20 mouse cellular contexts compared by ENCODE assay signal in the genomic region with DNA sequence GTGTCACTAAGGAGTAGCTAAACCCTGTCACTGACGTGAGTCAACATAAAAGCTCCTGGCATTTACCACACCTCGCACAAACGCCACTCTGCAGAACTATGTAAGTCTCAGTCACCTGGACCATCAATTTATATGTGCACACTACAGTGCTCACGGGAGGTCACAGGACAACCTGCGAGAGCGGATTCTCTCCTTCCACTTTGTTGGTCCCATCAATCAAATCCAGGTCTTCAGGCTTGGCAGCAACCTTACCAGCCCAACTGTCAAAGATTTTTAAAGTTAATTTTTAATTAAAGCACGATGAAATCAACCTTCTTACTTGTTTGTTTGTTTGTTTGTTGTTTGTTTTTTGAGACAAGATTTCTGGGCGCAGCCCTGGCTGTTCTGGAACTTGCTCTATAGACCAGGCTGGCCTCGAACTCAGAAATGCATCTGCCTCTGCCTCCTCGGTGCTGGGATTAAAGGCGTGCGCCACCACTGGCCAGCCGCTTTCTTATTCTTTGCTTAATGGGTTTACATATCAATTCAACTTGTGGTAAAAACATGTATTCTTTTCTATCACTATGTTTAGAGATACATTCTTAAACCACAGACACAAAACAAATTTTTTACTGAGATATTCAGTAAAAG. TPM values are rescaled to one million over a fixed set of nuclear protein-coding genes. Genes with fewer than 3 reads are reported as not detected.
DNase-seq lines count a peak whose midpoint lies in the region; ATAC-seq and TF ChIP-seq lines count a peak whose summit lies in the region.
"Had no signal": no experiment of that assay in that cellular context is flagged by ENCODE, and none has a peak within 500 bp of the region (broad histone marks: within the 10 kb centered on the region; RNA-seq: fewer than 3 reads in every experiment).

No protein-coding gene starts in this region.

- peaks cover 34% of the 10 kb centered on the region for H3K4me1 ChIP-seq in forebrain, embryonic 12.5 days
- peaks cover 33% of the 10 kb centered on the region for H3K4me1 ChIP-seq in forebrain, embryonic 16.5 days (replicated peaks; ENCODE audit: control insufficient read depth, insufficient read depth, low read length)
- H3K4me1 ChIP-seq in kidney, embryonic 14.5 days (ENCODE audit: control insufficient read depth, insufficient read depth, low read length) = peaks cover 12% of the 10 kb centered on the region; the same call in 1 of the 2 replicates
- peaks cover 6 to 37% of the 10 kb centered on the region in 2 experiments; a peak in 3 of 4 replicates for H3K4me1 ChIP-seq in CH12.LX (ENCODE audit: control insufficient read depth in 1 of 2, insufficient read depth in 2 of 2)

- H3K27me3 ChIP-seq in forebrain, embryonic 12.5 days = 0 out of 2 replicates have a peak, but pooled peaks cover 8% of the 10 kb centered on the region
- H3K27me3 ChIP-seq in forebrain, embryonic 16.5 days (replicated peaks; ENCODE audit: control insufficient read depth, insufficient read depth, low read length) = no peaks in the 10 kb centered on the region
- 0 out of 2 replicates have a peak, but pooled peaks cover 3% of the 10 kb centered on the region for H3K27me3 ChIP-seq in kidney, embryonic 14.5 days (ENCODE audit: control insufficient read depth, insufficient read depth, low read length)
- no peaks in the 10 kb centered on the region for H3K27me3 ChIP-seq in CH12.LX (replicated peaks)
- H3K27me3 ChIP-seq: limb, embryonic 15.5 days; midbrain, embryonic 12.5 days; neural tube, embryonic 12.5 days; Patski had no signal

- in situ Hi-C loops in CH12.LX (cut with MboI; ENCODE audit: low pct_ligation_motif_present, low pct_unique_long_range_greater_than_20kb, low sequenced_read_pairs) = loop anchor here (5.0 kb wide), 1 partner anchor 97 kb away; no protein-coding TSS in a partner anchor

- H3K9me3 ChIP-seq in forebrain, embryonic 12.5 days = no peaks in the 10 kb centered on the region
- 0 out of 2 replicates have a peak, but pooled peaks cover 4% of the 10 kb centered on the region for H3K9me3 ChIP-seq in forebrain, embryonic 16.5 days (ENCODE audit: control insufficient read depth, low read length)
- H3K9me3 ChIP-seq in kidney, embryonic 14.5 days (ENCODE audit: control insufficient read depth, low read length) = no peaks in the 10 kb centered on the region
- peaks cover 7% of the 10 kb centered on the region for H3K9me3 ChIP-seq in CH12.LX (replicated peaks; ENCODE audit: low read length)
- H3K9me3 ChIP-seq: embryonic facial prominence, embryonic 13.5 days; limb, embryonic 15.5 days; midbrain, embryonic 12.5 days had no signal

- 0 out of 2 replicates have a peak, but pooled peaks have one; percentile 23 for TF ChIP-seq EP300 in CH12.LX (IDR thresholded peaks at IDR 0.05; ENCODE audit: low read length)

- ATAC-seq in forebrain, embryonic 12.5 days (ENCODE audit: low FRiP score) = no peak
- no peak for ATAC-seq in forebrain, embryonic 16.5 days
- no peak for ATAC-seq in kidney, embryonic 14.5 days (ENCODE audit: low FRiP score, low TSS enrichment)
- ATAC-seq: inflammation-experienced regulatory T-cells, adult 6 months; Patski had no signal

- H3K27ac ChIP-seq in forebrain, embryonic 12.5 days = no peak overlapping the region
- H3K27ac ChIP-seq in forebrain, embryonic 16.5 days (ENCODE audit: low read length) = no peak overlapping the region
- no peak overlapping the region for H3K27ac ChIP-seq in kidney, embryonic 14.5 days (ENCODE audit: low read depth, low read length)
- H3K27ac ChIP-seq in CH12.LX (ENCODE audit: insufficient read depth, low read depth) = no peak overlapping the region; the same call in 1 of the 2 replicates
- H3K27ac ChIP-seq: embryonic facial prominence, embryonic 13.5 days; hindbrain, embryonic 12.5 days; limb, embryonic 15.5 days; midbrain, embryonic 12.5 days; neural tube, embryonic 12.5 days; stomach, postnatal 0 days had no signal

- 84% methylated on average over 13 of the region's 13 CpGs for WGBS in forebrain, embryonic 12.5 days
- 75% methylated on average over 13 of the region's 13 CpGs for WGBS in forebrain, embryonic 16.5 days
- WGBS in kidney, embryonic 14.5 days = 79% methylated on average over 13 of the region's 13 CpGs

- H3K36me3 ChIP-seq in forebrain, embryonic 12.5 days (replicated peaks) = 0 out of 2 replicates have a peak, but pooled peaks cover 6% of the 10 kb centered on the region
- peaks cover 3% of the 10 kb centered on the region; the same call in 1 of the 2 replicates for H3K36me3 ChIP-seq in forebrain, embryonic 16.5 days (ENCODE audit: control insufficient read depth, insufficient read depth)
- no peaks in the 10 kb centered on the region for H3K36me3 ChIP-seq in kidney, embryonic 14.5 days (ENCODE audit: control insufficient read depth, insufficient read depth, low read length)
- peaks cover 8 to 28% of the 10 kb centered on the region in 2 experiments for H3K36me3 ChIP-seq in CH12.LX (replicated peaks in 1 of 2; ENCODE audit: control insufficient read depth in 1 of 2, insufficient read depth in 1 of 2, low read length in 1 of 2)
- H3K36me3 ChIP-seq: embryonic facial prominence, embryonic 13.5 days; limb, embryonic 15.5 days had no signal

- TF ChIP-seq CTCF in CH12.LX (conservative IDR thresholded peaks at IDR 0.05 in 1 of 2, IDR thresholded peaks at IDR 0.05 in 1 of 2; ENCODE audit: low read depth in 2 of 2, low read length in 2 of 2) = no peak

- H3K4me2 ChIP-seq in forebrain, embryonic 12.5 days = 0 out of 2 replicates have a peak overlapping the region, but pooled peaks have one; percentile 13
- no peak overlapping the region for H3K4me2 ChIP-seq in forebrain, embryonic 16.5 days (ENCODE audit: low read length)
- no peak overlapping the region for H3K4me2 ChIP-seq in kidney, embryonic 14.5 days (replicated peaks; ENCODE audit: low read depth, low read length)
- H3K4me2 ChIP-seq in CH12.LX (ENCODE audit: insufficient read depth, low read depth, poor library complexity, severe bottlenecking) = peak overlapping the region; percentile 39
- H3K4me2 ChIP-seq: embryonic facial prominence, embryonic 13.5 days; hindbrain, embryonic 12.5 days; limb, embryonic 15.5 days; midbrain, embryonic 12.5 days; neural tube, embryonic 12.5 days had no signal

- dilution Hi-C loops in CH12.LX (cut with MboI; ENCODE audit: extremely low pct_ligation_motif_present, extremely low pct_unique_long_range_greater_than_20kb, low sequenced_read_pairs) = no loop called here

- TF ChIP-seq POLR2A in CH12.LX (IDR thresholded peaks at IDR 0.05; ENCODE audit: low read depth, low read length) = no peak

- TF ChIP-seq RAD21 in CH12.LX (IDR thresholded peaks at IDR 0.05; ENCODE audit: low read depth, low read length) = no peak

- no peak overlapping the region for H3K4me3 ChIP-seq in forebrain, embryonic 12.5 days (replicated peaks)
- H3K4me3 ChIP-seq in forebrain, embryonic 16.5 days (replicated peaks; ENCODE audit: low read length) = no peak overlapping the region
- H3K4me3 ChIP-seq in kidney, embryonic 14.5 days (ENCODE audit: low read length) = no peak overlapping the region
- H3K4me3 ChIP-seq in CH12.LX (replicated peaks in 1 of 3; ENCODE audit: low read depth in 2 of 3, low read length in 2 of 3, poor library complexity in 1 of 3) = peak overlapping the region; percentile 37 to 94 (median 69)
- H3K4me3 ChIP-seq: embryonic facial prominence, embryonic 13.5 days; erythroblast, embryonic 14.5 days; hindbrain, embryonic 12.5 days; limb, embryonic 15.5 days; midbrain, embryonic 12.5 days; neural tube, embryonic 12.5 days had no signal

- peak; percentile 54 for DNase-seq in kidney, adult 18-20 months
- no peak for DNase-seq in CH12.LX (ENCODE audit: extremely low read depth)
- peak; percentile 46 to 53 for DNase-seq in kidney, postnatal 25 days
- DNase-seq in testis, postnatal 10 days (ENCODE audit: low spot score) = no peak
- DNase-seq: cerebellum, adult 11-12 months; gastrocnemius, postnatal 25 days; left cerebral cortex, postnatal 4 days; right cerebral cortex, postnatal 14 days had no signal

- no peak overlapping the region for H3K9ac ChIP-seq in forebrain, embryonic 12.5 days
- H3K9ac ChIP-seq in forebrain, embryonic 16.5 days (replicated peaks; ENCODE audit: low read depth, low read length) = no peak overlapping the region
- H3K9ac ChIP-seq in kidney, embryonic 14.5 days (ENCODE audit: low read depth, low read length) = no peak overlapping the region
- H3K9ac ChIP-seq in CH12.LX (ENCODE audit: insufficient read depth, low read depth) = no peak overlapping the region
- H3K9ac ChIP-seq: embryonic facial prominence, embryonic 13.5 days; hindbrain, embryonic 12.5 days; limb, embryonic 15.5 days; midbrain, embryonic 12.5 days; neural tube, embryonic 12.5 days had no signal

- peaks cover 58% of the 10 kb centered on the region for H3K79me2 ChIP-seq in CH12.LX (replicated peaks; ENCODE audit: control insufficient read depth, extremely low read depth, insufficient read depth, poor library complexity, severe bottlenecking)

TF ChIP-seq in CH12.LX, 34 proteins besides CTCF, POLR2A, EP300 and RAD21:
- no peak for TF ChIP-seq GABPA (IDR thresholded peaks at IDR 0.05; ENCODE audit: insufficient replicate concordance, low read depth, low read length)
- no peak for TF ChIP-seq SIN3A (IDR thresholded peaks at IDR 0.05; ENCODE audit: low read length)
- no peak for TF ChIP-seq ETS1 (conservative IDR thresholded peaks at IDR 0.05; ENCODE audit: low read depth, low read length)
- no peak for TF ChIP-seq MAZ (IDR thresholded peaks at IDR 0.05; ENCODE audit: low read depth, low read length)
- TF ChIP-seq BHLHE40 (IDR thresholded peaks at IDR 0.05; ENCODE audit: low read depth, low read length) = no peak
- no peak for TF ChIP-seq CHD2 (IDR thresholded peaks at IDR 0.05; ENCODE audit: low read length)
- TF ChIP-seq USF2 (conservative IDR thresholded peaks at IDR 0.05; ENCODE audit: low read depth, low read length) = no peak

RNA-seq across cellular contexts. Expression of a gene that starts 3.2 kb away (rescaled TPM):
- polyA plus RNA-seq in forebrain, embryonic 12.5 days (2016; fragmentation: Nextera tagmentation; extraction: Ambion mirVana) = 12.6 and 12.8 TPM in 2 replicates
- 6.4 and 7.4 TPM in 2 replicates for polyA plus RNA-seq in forebrain, embryonic 16.5 days (2015; fragmentation: Nextera tagmentation; extraction: Ambion mirVana)
- 5.4 and 5.5 TPM in 2 replicates for polyA plus RNA-seq in kidney, embryonic 14.5 days (2014; fragmentation: Nextera tagmentation; extraction: Ambion mirVana)
- total RNA-seq in CH12.LX (2012; rRNA removed) (11.2 and 13.0 TPM in 2 replicates), CH12.LX (2014; rRNA removed) (21.7 and 22.4 TPM in 2 replicates)
- 30.8 and 36.1 TPM in 2 replicates for polyA plus RNA-seq in CH12.LX (2012; ENCODE audit: insufficient read length, low read depth)
- polyA plus RNA-seq: erythroblast, embryonic 14.5 days had no signal

Comparison
In these comparisons a context has a peak if more than half of its experiments do, and no peak if none do; other contexts are left out.
1. H3K4me2 ChIP-seq: peak in forebrain, embryonic 12.5 days (single experiment) and CH12.LX (single experiment); none in forebrain, embryonic 16.5 days (single experiment) and kidney, embryonic 14.5 days (single experiment).
2. H3K4me3 ChIP-seq: peak in CH12.LX (3 of 3); none in forebrain, embryonic 12.5 days (single experiment), forebrain, embryonic 16.5 days (single experiment) and kidney, embryonic 14.5 days (single experiment).
3. DNase-seq: peak in kidney, adult 18-20 months (single experiment) and kidney, postnatal 25 days (2 of 2); none in CH12.LX (single experiment) and testis, postnatal 10 days (single experiment).